Mouse (Mus musculus) midbrain, embryonic 15.5 days (tissue): ENCODE results near the gene Thbs2. TPM values are rescaled to one million over a fixed set of nuclear protein-coding genes. Genes with fewer than 3 reads are reported as not detected.

ENCODE experiments used
- ATAC-seq: fragments of 200-750 bp; cut with Nextera tagmentation; replicated peaks from 2 replicates; pipeline ENCODE4 v1.8.0; 2017; ENCODE audit warnings: moderate TSS enrichment
- H3K27ac ChIP-seq: fragments of 300-500 bp; sonication (generic); 2 replicates; pipeline ENCODE4 v1.5.1; 2015; ENCODE audit warnings: mild to moderate bottlenecking, inconsistent platforms
- H3K27me3 ChIP-seq: fragments of 300-500 bp; sonication (generic); replicated peaks from 2 replicates; pipeline ENCODE4 v1.6.1; 2015; ENCODE audit warnings: inconsistent platforms
- H3K36me3 ChIP-seq: fragments of 300-500 bp; sonication (generic); replicated peaks from 2 replicates; pipeline ENCODE4 v1.6.1; 2015; ENCODE audit warnings: inconsistent platforms
- H3K4me1 ChIP-seq: fragments of 300-500 bp; sonication (generic); 2 replicates; pipeline ENCODE4 v1.6.1; 2015; ENCODE audit warnings: inconsistent platforms
- H3K4me2 ChIP-seq: fragments of 300-500 bp; sonication (generic); 2 replicates; pipeline ENCODE4 v1.6.1; 2015; ENCODE audit warnings: inconsistent platforms, mild to moderate bottlenecking, moderate library complexity
- H3K4me3 ChIP-seq: fragments of 300-500 bp; sonication (generic); 2 replicates; pipeline ENCODE4 v1.5.1; 2015; ENCODE audit warnings: mild to moderate bottlenecking, inconsistent platforms
- H3K9ac ChIP-seq: fragments of 300-500 bp; sonication (generic); 2 replicates; pipeline ENCODE4 v1.6.1; 2015; ENCODE audit warnings: mild to moderate bottlenecking, inconsistent platforms
- H3K9me3 ChIP-seq: fragments of 300-500 bp; sonication (generic); 2 replicates; pipeline ENCODE4 v1.6.1; 2016; ENCODE audit warnings: inconsistent platforms
- WGBS: fragments of 180-500 bp; shearing (Covaris S2); methylation state at CpG from one replicate; pipeline ENCODE4 v1.1.7; 2015; ENCODE audit warnings: mixed read lengths; 5-methylcytosine and 5-hydroxymethylcytosine counted together
- polyA plus RNA-seq: library from polyadenylated mRNA; unstranded; fragments of >200 nt; fragmentation: Nextera tagmentation; extraction: Ambion mirVana; gene quantifications from 2 replicates; pipeline ENCODE4 v1.2.1, GENCODE M21; 2015

Thbs2 gene
- polyA plus RNA-seq, 1 experiment from 2014 or later = 2.6 TPM

DNA sequence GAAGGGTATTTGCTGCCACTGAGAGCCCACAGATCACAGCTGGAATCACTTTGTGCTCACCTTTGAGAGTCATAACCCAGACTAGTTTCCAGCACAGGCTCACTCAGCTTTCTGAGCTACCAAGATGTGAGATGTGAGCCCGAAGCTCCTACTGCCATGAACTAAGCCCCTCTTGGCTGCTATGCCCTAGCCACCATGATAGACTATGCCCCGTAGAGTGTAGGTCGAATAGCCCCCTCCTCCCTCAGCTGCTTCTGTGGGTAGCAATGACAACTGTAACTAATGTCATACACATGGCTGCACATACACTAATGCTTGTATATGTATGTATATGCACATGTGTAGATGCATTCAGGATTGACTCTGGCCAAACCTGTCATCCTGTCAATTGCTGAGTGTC is 20.3 kb upstream of the Thbs2 start:
- no peak for ATAC-seq
- Histone ChIP-seq H3K9ac (no peak overlapping the region), H3K27me3 (no peaks in the 10 kb centered on the region), H3K4me2 (no peak overlapping the region), H3K27ac (no peak overlapping the region), H3K9me3 (no peaks in the 10 kb centered on the region), H3K4me1 (no peaks in the 10 kb centered on the region), H3K36me3 (no peaks in the 10 kb centered on the region), H3K4me3 (no peak overlapping the region)
- 81% methylated on average over 3 of the region's 3 CpGs for WGBS

DNA sequence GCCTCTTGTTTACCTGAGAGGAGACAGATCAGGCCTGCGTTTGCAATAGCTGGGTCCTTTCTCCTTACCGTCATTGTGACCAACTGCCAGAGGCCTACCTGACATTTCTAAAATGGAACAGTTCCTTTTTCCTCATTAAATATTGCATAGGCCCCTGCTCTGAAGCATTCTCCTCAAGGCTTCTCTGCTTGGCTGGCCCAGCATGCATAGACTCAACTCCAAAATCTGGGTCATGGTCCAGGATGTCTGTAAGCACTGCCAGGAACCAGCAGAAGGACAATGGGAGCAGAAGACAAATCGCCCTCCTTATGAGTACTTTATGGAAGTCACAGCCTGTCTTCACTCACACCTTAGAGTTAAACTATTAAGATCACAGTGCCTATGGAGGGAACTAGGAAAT is 17.7 kb upstream of the Thbs2 start:
- H3K36me3 ChIP-seq = no peaks in the 10 kb centered on the region
- no peak overlapping the region for H3K9ac ChIP-seq
- ATAC-seq = no peak
- H3K4me3 ChIP-seq = no peak overlapping the region
- H3K9me3 ChIP-seq = no peaks in the 10 kb centered on the region
- no peaks in the 10 kb centered on the region for H3K4me1 ChIP-seq
- WGBS = 95% methylated on average over 3 of the region's 3 CpGs
- H3K27me3 ChIP-seq = no peaks in the 10 kb centered on the region
- no peak overlapping the region for H3K27ac ChIP-seq
- H3K4me2 ChIP-seq = no peak overlapping the region

DNA sequence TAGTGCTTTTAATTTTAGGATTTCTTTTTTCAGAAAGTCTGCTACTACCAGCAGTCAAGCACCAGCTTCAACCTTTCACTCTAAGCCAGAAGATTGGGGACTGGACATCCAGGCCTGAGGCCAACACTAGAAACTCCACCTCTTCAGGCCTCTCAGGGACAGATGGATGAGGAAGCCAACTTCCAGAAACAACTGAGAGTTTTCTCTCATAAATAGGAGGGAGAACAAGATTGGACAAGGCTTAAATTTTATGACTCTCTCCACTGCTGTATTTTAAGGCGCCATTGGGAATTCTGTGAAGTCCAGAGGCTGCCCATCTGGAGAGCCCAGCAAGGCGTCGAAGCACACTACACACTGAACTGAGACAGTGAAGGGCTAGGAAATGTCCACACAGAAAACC is 17.0 kb upstream of the Thbs2 start:
- Histone ChIP-seq H3K4me3 (no peak overlapping the region), H3K4me2 (no peak overlapping the region), H3K27me3 (no peaks in the 10 kb centered on the region), H3K27ac (no peak overlapping the region), H3K4me1 (no peaks in the 10 kb centered on the region), H3K36me3 (no peaks in the 10 kb centered on the region), H3K9me3 (no peaks in the 10 kb centered on the region), H3K9ac (no peak overlapping the region)
- WGBS = 92% methylated on average over 3 of the region's 3 CpGs
- no peak for ATAC-seq

DNA sequence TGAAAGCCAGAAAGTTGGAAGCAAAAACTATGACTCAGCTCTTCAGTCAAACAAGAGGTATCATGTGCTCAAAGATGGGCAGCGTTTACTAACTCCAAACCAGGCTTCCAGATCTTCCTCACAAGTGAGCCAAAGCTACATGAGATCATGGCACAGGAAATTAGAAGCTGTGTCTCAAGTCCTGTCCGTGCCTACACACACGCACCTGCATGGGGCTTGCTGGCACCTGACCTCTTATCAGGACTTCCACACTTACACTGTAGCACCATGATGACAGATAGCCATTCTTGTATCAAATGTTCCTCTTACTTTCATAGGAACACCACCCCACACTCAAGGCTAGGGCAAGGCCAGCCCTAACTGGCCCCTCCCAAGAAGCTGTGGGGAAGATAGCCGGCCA is 12.0 kb upstream of the Thbs2 start:
- 92% methylated on average over 4 of the region's 4 CpGs for WGBS
- Histone ChIP-seq H3K4me1 (no peaks in the 10 kb centered on the region), H3K9me3 (no peaks in the 10 kb centered on the region), H3K27ac (no peak overlapping the region), H3K4me3 (no peak overlapping the region), H3K27me3 (no peaks in the 10 kb centered on the region), H3K36me3 (no peaks in the 10 kb centered on the region), H3K9ac (no peak overlapping the region), H3K4me2 (no peak overlapping the region)
- ATAC-seq = no peak

DNA sequence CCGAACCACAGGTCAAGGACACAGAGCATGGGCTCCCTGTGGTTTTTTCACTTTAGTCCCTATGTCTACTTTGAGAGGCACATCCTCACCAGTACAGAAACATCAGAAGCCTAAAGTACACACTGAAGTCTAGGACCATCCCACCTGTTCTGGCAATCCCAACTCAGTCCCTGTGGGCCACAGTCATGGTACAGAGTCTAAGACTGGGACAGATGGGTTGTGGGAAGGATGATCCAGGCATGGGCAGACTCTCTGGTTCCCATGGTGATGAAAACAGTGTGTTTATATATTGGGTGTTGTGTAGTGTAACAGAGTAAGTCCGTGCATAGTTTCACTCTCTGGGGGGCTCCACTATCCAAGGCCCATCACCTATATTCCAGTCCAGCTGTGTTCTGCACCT is 11.4 kb upstream of the Thbs2 start:
- H3K36me3 ChIP-seq = no peaks in the 10 kb centered on the region
- H3K9ac ChIP-seq = no peak overlapping the region
- no peaks in the 10 kb centered on the region for H3K27me3 ChIP-seq
- H3K9me3 ChIP-seq = no peaks in the 10 kb centered on the region
- no peak for ATAC-seq
- H3K4me2 ChIP-seq = no peak overlapping the region
- 86% methylated on average over 2 of the region's 2 CpGs for WGBS
- H3K27ac ChIP-seq = no peak overlapping the region
- H3K4me3 ChIP-seq = no peak overlapping the region
- no peaks in the 10 kb centered on the region for H3K4me1 ChIP-seq

DNA sequence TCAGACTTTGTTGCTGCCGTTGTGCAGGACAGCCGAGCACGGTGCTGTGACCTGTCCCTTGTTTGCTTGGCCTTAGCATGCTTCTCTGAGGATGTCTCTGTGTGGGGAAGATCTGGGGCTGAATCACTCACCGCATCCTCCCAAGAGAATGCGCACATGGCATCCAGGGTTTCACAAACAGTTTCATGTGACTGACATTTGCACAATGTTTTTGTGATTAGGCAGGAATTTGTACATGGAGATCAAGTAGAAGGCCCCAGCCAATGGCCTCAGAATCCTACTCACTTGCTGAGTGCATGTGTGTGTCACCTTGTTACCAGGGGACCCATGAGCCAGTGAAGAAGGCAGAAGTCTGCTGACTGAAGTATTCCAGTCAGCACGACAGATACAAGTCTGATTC is 9.7 kb upstream of the Thbs2 start:
- H3K4me1 ChIP-seq = no peaks in the 10 kb centered on the region
- H3K36me3 ChIP-seq = no peaks in the 10 kb centered on the region
- no peak for ATAC-seq
- H3K4me3 ChIP-seq = no peak overlapping the region
- WGBS = 85% methylated on average over 6 of the region's 6 CpGs
- H3K9ac ChIP-seq = no peak overlapping the region
- H3K27ac ChIP-seq = no peak overlapping the region
- no peak overlapping the region for H3K4me2 ChIP-seq
- no peaks in the 10 kb centered on the region for H3K27me3 ChIP-seq
- H3K9me3 ChIP-seq = no peaks in the 10 kb centered on the region

DNA sequence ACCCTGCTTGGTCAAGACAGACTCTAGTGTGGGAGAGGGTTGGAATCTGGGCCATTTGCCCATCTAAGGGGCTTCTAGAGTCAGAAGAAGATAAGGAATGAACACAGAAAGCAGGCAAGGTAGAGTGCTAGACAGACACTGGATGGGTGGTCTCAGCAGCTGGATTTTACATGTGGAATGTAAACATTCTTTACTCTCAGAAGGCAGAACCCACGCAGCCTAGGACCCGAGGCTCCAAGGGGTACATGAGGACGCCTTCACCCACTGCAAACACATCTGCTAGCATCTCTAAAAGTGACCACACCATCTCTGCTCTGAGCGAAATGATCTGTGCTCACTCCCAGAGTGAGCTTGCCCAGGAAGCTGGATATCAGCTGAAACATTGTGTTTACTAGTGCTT is 9.2 kb upstream of the Thbs2 start:
- 77% methylated on average over 4 of the region's 4 CpGs for WGBS
- no peak overlapping the region for H3K9ac ChIP-seq
- H3K4me2 ChIP-seq = no peak overlapping the region
- H3K4me1 ChIP-seq = no peaks in the 10 kb centered on the region
- H3K4me3 ChIP-seq = no peak overlapping the region
- ATAC-seq = no peak
- H3K27ac ChIP-seq = no peak overlapping the region
- H3K36me3 ChIP-seq = no peaks in the 10 kb centered on the region
- no peaks in the 10 kb centered on the region for H3K9me3 ChIP-seq
- no peaks in the 10 kb centered on the region for H3K27me3 ChIP-seq

DNA sequence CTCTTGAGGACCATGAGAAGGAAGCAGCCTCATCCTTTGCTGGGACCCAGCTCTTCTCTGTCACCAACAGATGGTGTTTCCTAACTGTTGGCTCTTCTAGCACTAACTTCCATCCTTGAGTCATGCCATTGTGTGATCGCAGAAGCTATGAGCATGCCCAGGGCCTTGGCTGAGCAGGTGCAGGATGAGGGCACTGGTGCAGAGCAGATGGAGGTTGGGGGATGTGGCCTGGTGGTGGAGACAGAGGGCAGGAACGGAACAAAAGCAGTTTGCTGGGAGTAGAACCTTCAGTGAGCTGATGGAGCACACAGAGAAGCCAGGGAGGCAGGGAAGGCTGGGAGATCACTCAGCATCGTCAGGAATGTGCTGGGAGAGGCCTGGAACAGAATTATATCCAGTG is 8.7 kb upstream of the Thbs2 start:
- Histone ChIP-seq H3K36me3 (no peaks in the 10 kb centered on the region), H3K27ac (no peak overlapping the region), H3K4me1 (no peaks in the 10 kb centered on the region), H3K4me3 (no peak overlapping the region), H3K4me2 (no peak overlapping the region), H3K9ac (no peak overlapping the region), H3K9me3 (no peaks in the 10 kb centered on the region), H3K27me3 (no peaks in the 10 kb centered on the region)
- ATAC-seq = no peak
- 58% methylated on average over 3 of the region's 3 CpGs for WGBS

DNA sequence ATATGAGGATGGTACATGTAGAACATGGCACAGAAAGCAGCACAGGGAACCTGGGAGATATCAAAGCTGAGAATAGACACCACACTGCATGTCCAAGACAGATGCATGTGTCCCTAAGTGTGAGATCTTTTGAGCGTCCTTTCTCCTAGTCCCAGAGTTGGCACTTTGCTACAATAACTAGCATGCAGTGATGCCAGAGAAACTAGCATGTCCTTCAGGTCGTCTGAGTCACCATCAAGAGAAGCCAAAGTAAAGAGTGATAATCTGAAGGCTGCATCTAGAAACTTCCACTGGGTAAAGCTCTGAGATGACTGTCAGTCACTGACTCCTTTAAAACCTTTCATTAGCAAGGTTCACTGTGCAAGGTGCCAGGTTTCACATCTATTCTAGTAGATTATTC is 7.9 kb upstream of the Thbs2 start:
- no peaks in the 10 kb centered on the region for H3K36me3 ChIP-seq
- no peaks in the 10 kb centered on the region for H3K27me3 ChIP-seq
- 69% methylated on average over 2 of the region's 2 CpGs for whole genome bisulfite sequencing
- H3K27ac ChIP-seq = no peak overlapping the region
- no peak overlapping the region for H3K4me3 ChIP-seq
- no peak overlapping the region for H3K9ac ChIP-seq
- no peak overlapping the region for H3K4me2 ChIP-seq
- no peaks in the 10 kb centered on the region for H3K9me3 ChIP-seq
- no peak for ATAC-seq
- H3K4me1 ChIP-seq = no peaks in the 10 kb centered on the region

DNA sequence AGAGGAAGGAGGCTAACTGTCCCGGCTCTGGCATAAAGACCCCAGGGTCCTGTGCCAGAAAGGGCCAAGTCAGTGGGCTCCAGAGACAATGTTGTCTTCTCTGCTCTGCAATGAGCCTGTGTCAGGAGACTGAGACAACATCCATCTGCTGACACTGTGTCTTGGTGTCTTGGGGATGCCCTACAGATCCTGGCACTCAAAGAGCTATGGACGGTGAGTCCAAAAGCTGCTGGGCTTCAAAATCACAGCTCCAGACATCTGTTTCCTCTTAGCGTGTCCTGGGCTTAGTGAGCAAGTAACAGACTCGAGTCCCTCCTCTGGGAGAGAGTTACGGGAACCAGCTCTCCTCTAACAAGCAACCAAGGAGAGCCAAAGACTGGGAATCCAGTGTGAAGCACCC is 6.2 kb upstream of the Thbs2 start:
- Histone ChIP-seq H3K36me3 (no peaks in the 10 kb centered on the region), H3K27me3 (no peaks in the 10 kb centered on the region), H3K4me1 (no peaks in the 10 kb centered on the region), H3K27ac (no peak overlapping the region), H3K4me2 (no peak overlapping the region), H3K9me3 (no peaks in the 10 kb centered on the region), H3K4me3 (no peak overlapping the region), H3K9ac (no peak overlapping the region)
- ATAC-seq = no peak
- WGBS = 88% methylated on average over 5 of the region's 5 CpGs

DNA sequence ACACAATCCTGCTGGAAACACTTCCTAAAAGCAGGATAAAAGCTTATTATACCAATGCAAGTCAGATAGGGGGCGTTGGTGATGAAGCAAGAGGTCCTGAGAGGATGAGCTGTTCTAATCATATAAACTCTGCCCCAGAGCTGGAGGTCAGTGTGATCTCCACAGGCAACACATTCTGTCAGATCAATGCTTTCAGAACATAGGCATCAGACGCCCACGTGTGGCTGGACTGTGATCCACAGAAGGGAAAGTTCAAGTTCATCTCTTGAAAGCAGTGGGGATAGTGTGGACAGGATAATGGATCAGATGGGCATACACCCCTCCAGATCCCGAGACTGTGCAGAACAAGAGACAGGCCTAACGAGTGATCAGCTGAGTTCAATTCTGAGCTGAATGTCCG is 4.2 kb upstream of the Thbs2 start:
- Histone ChIP-seq H3K4me2 (no peak overlapping the region), H3K27ac (no peak overlapping the region), H3K27me3 (no peaks in the 10 kb centered on the region), H3K36me3 (no peaks in the 10 kb centered on the region), H3K4me1 (peaks cover 11% of the 10 kb centered on the region), H3K4me3 (no peak overlapping the region), H3K9me3 (no peaks in the 10 kb centered on the region), H3K9ac (no peak overlapping the region)
- WGBS = 75% methylated on average over 6 of the region's 6 CpGs
- no peak; the same call in 1 of the 2 replicates for ATAC-seq

DNA sequence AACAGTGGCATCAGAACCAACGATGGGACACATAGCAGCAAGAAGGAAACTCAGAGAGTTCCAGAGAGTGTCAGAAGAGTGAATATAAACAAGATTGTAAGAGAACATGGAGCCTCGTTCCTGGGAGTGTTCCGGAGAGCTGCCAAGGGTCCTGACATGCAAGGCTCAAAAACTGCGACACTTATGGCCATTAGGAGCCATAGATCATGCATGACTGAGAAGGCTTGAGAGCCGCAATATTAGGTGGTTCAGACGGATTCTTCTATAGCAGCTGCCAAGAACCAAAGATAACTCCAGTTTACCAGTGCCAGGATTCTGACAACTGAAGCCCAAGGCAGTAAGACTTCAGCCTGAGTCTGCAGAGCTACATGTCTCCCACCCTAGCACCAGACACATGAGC is 3.1 kb upstream of the Thbs2 start:
- Histone ChIP-seq H3K4me1 (peaks cover 13% of the 10 kb centered on the region), H3K9me3 (no peaks in the 10 kb centered on the region), H3K27ac (no peak overlapping the region), H3K9ac (no peak overlapping the region), H3K4me3 (no peak overlapping the region), H3K4me2 (no peak overlapping the region), H3K27me3 (no peaks in the 10 kb centered on the region), H3K36me3 (no peaks in the 10 kb centered on the region)
- ATAC-seq = no peak
- WGBS = 91% methylated on average over 6 of the region's 6 CpGs

DNA sequence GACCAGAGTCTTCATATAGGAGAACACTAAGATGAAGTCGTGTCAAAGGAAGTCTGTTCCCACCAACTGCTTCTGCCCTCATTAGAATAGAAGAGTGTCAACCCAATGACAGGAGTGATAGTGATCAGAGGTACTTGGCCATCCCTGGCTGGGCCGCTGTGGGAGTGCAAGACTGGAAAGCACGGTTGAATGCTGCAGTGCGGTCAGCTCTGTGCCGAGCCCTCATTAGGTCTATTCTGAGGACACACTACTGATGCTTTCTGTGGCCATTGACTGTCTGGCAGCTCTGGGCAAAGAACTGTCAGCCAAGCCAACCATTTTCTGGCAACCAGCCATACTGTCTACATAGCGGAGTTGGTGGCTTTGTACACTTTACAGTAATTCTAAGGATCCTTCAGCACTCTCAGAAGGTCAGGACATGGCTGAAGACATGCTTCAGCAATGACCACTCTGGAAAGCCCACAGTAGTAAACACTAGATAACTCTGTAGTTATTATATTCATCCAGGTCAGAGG is 2.3 kb upstream of the Thbs2 start:
- no peaks in the 10 kb centered on the region for H3K27me3 ChIP-seq
- no peak overlapping the region for H3K9ac ChIP-seq
- no peaks in the 10 kb centered on the region for H3K9me3 ChIP-seq
- no peak overlapping the region for H3K4me2 ChIP-seq
- WGBS = 90% methylated on average over 6 of the region's 6 CpGs
- no peak overlapping the region for H3K4me3 ChIP-seq
- peaks cover 13% of the 10 kb centered on the region for H3K4me1 ChIP-seq
- no peak for ATAC-seq
- no peak overlapping the region for H3K27ac ChIP-seq
- no peaks in the 10 kb centered on the region for H3K36me3 ChIP-seq
